Mouse (Mus musculus) testis, adult 2 months (tissue): ENCODE measurements at regions not wholly inside any gene's neighbourhood (a gene's known extent, or its start where the extent isn't known, plus 50 kb on each side); places are given as distances from the start of the nearest gene placed in this dataset.

Experiments used
- CTCF ChIP-seq: fragments of 200-500 bp; IDR thresholded peaks from 2 replicates; pipeline ENCODE4 v1.5.1; 2012; ENCODE audit warnings: low read depth, mild to moderate bottlenecking, inconsistent platforms, low read length, moderate library complexity; ENCODE audit not compliant: control insufficient read depth, insufficient read depth, insufficient replicate concordance
- POLR2A ChIP-seq: fragments of 200-500 bp; IDR thresholded peaks from 2 replicates; pipeline ENCODE4 v1.6.1; 2012; ENCODE audit warnings: low read depth, mild to moderate bottlenecking, inconsistent platforms, low read length, moderate library complexity; ENCODE audit not compliant: control insufficient read depth

DNA sequence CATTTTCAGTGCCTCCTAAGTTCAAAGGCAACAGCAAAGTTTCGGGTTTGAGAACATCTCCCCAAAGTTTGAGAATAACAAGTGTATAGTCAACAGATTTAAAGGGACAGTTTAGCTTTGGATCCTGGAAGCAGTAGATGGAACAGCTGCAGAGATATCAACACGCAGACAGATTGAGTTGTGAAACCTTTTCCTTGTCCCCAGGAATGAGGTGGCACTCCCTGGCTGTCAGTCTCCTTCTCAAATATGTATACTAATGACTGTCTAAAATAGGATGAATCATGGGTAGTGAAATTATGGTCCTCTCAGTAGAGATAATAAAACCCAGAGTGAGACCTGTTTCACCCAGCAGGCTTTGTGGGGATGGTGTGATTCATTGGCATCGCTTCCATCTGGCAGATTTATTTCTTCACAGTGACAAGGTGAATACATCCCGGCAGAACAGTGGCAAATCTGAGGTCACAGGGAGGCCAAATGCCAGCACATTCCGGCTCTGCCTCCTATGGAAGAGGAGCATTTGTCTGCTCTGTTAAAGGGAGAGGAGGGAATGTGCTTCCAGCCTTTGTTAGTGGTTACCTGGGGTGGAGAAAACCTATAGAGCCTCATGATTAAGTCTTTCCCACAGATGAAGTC lies 272.2 kb downstream of the Arpp21 start:
- TF ChIP-seq POLR2A (no peak), CTCF (no peak)
